19 mouse cellular contexts compared by ENCODE assay signal in the genomic region with DNA sequence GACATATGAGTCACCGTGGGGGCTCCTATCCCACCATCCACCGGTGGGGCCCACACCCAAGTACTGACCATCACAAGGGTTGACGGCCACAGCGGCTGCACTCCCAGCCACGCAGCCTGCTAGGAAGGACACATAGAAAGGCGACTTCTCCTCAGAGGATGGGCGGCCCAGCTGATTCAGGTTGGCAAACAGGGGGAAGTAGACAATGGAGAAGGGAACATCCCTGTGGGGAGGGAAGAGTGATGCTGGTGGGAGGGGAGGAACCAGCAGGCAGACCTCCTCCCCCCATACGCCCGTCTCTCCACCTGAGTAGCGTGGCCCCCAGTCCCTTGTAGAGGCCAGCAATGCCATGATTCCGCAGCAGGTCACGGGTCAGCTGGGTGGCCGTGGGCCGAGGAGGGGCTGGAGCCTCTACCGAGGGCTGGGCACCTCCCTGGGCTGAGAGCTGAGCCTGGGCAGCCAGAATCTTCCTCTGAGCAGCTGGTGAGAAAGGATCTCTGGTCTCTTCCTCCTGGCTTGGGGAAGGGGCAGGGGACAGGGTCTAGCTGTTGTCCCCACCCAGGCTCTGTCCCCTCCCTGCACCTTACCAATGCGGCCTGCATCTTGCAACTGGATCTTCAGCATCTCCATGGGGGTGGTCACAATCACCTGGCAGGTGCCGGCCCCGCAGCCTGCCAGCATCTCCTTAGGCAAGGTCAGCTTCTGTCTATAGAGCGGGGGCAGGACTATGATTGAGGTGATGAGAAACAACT. TPM values are rescaled to one million over a fixed set of nuclear protein-coding genes. Genes with fewer than 3 reads are reported as not detected.
DNase-seq lines count a peak whose midpoint lies in the region; ATAC-seq lines count a peak whose summit lies in the region.
"Had no signal": no experiment of that assay in that cellular context is flagged by ENCODE, and none has a peak within 500 bp of the region (broad histone marks: within the 10 kb centered on the region; RNA-seq: fewer than 3 reads in every experiment).

No protein-coding gene starts in this region.

- 93% methylated on average over 19 of the region's 19 CpGs for WGBS in hindbrain, embryonic 10.5 days
- WGBS in hindbrain, embryonic 14.5 days = 92% methylated on average over 19 of the region's 19 CpGs

- H3K9me3 ChIP-seq in hindbrain, embryonic 10.5 days = no peaks in the 10 kb centered on the region
- H3K9me3 ChIP-seq in hindbrain, embryonic 14.5 days (ENCODE audit: control insufficient read depth, low read length) = no peaks in the 10 kb centered on the region
- H3K9me3 ChIP-seq: embryonic facial prominence, embryonic 10.5 days; heart, embryonic 12.5 days; hindbrain, embryonic 15.5 days; liver, embryonic 15.5 days; lung, embryonic 15.5 days had no signal

- no peak overlapping the region for H3K9ac ChIP-seq in hindbrain, embryonic 14.5 days
- H3K9ac ChIP-seq: forebrain, postnatal 0 days; heart, embryonic 12.5 days; hindbrain, embryonic 15.5 days; liver, embryonic 15.5 days; lung, embryonic 15.5 days had no signal

- H3K4me1 ChIP-seq in hindbrain, embryonic 10.5 days (replicated peaks) = peaks cover 74% of the 10 kb centered on the region
- peaks cover 37% of the 10 kb centered on the region for H3K4me1 ChIP-seq in hindbrain, embryonic 14.5 days (replicated peaks; ENCODE audit: control insufficient read depth, insufficient read depth, low read length)

- DNase-seq in cerebellum, adult 9-10 months = peak; percentile 63
- no peak for DNase-seq in hindbrain, embryonic 10.5 days (ENCODE audit: low spot score)
- DNase-seq in hindbrain, embryonic 14.5 days (ENCODE audit: low spot score) = no peak
- DNase-seq in testis, postnatal 10 days (ENCODE audit: low spot score) = peak; percentile 43
- no peak for DNase-seq in testis, postnatal 14 days (ENCODE audit: low spot score)
- DNase-seq: forebrain, postnatal 0 days; layer of hippocampus, adult 9-11 months; lung, postnatal 36 days had no signal

- H3K4me3 ChIP-seq in hindbrain, embryonic 10.5 days = 0 out of 2 replicates have a peak overlapping the region, but pooled peaks have one; percentile 9
- H3K4me3 ChIP-seq in hindbrain, embryonic 14.5 days (replicated peaks; ENCODE audit: low read length) = no peak overlapping the region
- H3K4me3 ChIP-seq: heart, embryonic 12.5 days; hindbrain, embryonic 15.5 days; liver, embryonic 15.5 days; lung, embryonic 15.5 days had no signal

- H3K4me2 ChIP-seq in hindbrain, embryonic 14.5 days (replicated peaks) = no peak overlapping the region
- H3K4me2 ChIP-seq: heart, embryonic 12.5 days; hindbrain, embryonic 15.5 days; liver, embryonic 15.5 days; lung, embryonic 15.5 days had no signal

- ATAC-seq in cerebellum, adult (ENCODE audit: insufficient number of reproducible peaks, low FRiP score, low TSS enrichment) = no peak
- no peak for ATAC-seq in hindbrain, embryonic 14.5 days (ENCODE audit: low FRiP score)
- ATAC-seq in megakaryocyte, adult 5-6 weeks (ENCODE audit: poor library complexity, severe bottlenecking) = no peak
- ATAC-seq: activated CD4-positive, CD25-positive, alpha-beta regulatory T cell, adult 4 months; forebrain, postnatal 0 days had no signal

- peaks cover 9% of the 10 kb centered on the region; the same call in 1 of the 2 replicates for H3K27me3 ChIP-seq in hindbrain, embryonic 10.5 days (ENCODE audit: insufficient read depth, poor library complexity, severe bottlenecking)
- H3K27me3 ChIP-seq in hindbrain, embryonic 14.5 days (ENCODE audit: control insufficient read depth, insufficient read depth, low read length) = no peaks in the 10 kb centered on the region
- H3K27me3 ChIP-seq: heart, embryonic 12.5 days; hindbrain, embryonic 15.5 days; lung, embryonic 15.5 days had no signal

- H3K27ac ChIP-seq in hindbrain, embryonic 10.5 days = no peak overlapping the region; the same call in 1 of the 2 replicates
- H3K27ac ChIP-seq in hindbrain, embryonic 14.5 days = no peak overlapping the region
- H3K27ac ChIP-seq: embryonic facial prominence, embryonic 10.5 days; hindbrain, embryonic 15.5 days; kidney, postnatal 0 days; liver, embryonic 15.5 days; lung, embryonic 15.5 days had no signal

- peaks cover 36% of the 10 kb centered on the region for H3K36me3 ChIP-seq in hindbrain, embryonic 10.5 days
- peaks cover 47% of the 10 kb centered on the region for H3K36me3 ChIP-seq in hindbrain, embryonic 14.5 days (replicated peaks; ENCODE audit: control insufficient read depth, insufficient read depth)

RNA-seq across cellular contexts. Expression of a gene that starts 2.3 kb away (rescaled TPM):
- 11.5 and 21.9 TPM in 2 replicates for polyA plus RNA-seq in hindbrain, embryonic 10.5 days (2016; fragmentation: Nextera tagmentation; extraction: Ambion mirVana)
- polyA plus RNA-seq in hindbrain, embryonic 14.5 days (2014; fragmentation: Nextera tagmentation; extraction: Ambion mirVana) = 46.9 and 50.3 TPM in 2 replicates
- 0.18 TPM in 1 of 2 replicates, not detected in the other for total RNA-seq in megakaryocyte, adult 5-6 weeks (2015)
- total RNA-seq in megakaryocyte, adult 5-6 weeks (2017) = not detected in 2 replicates
- total RNA-seq: common myeloid progenitor, adult 5-6 weeks; megakaryocyte-erythroid progenitor cell, adult 5-6 weeks had no signal
- polyA plus RNA-seq: activated CD4-positive, CD25-positive, alpha-beta regulatory T cell, adult 4 months; liver, embryonic 15.5 days had no signal

RNA-seq across cellular contexts. Expression of a gene that starts 6.1 kb away (rescaled TPM):
- polyA plus RNA-seq in hindbrain, embryonic 10.5 days (2016; fragmentation: Nextera tagmentation; extraction: Ambion mirVana) = 45.9 and 55.6 TPM in 2 replicates
- 73.0 and 81.4 TPM in 2 replicates for polyA plus RNA-seq in hindbrain, embryonic 14.5 days (2014; fragmentation: Nextera tagmentation; extraction: Ambion mirVana)
- total RNA-seq in megakaryocyte, adult 5-6 weeks (2015) = 14.6 and 15.0 TPM in 2 replicates
- total RNA-seq in megakaryocyte, adult 5-6 weeks (2017) = 3.2 and 6.4 TPM in 2 replicates

RNA-seq across cellular contexts. Expression of a gene that starts 12.2 kb away (rescaled TPM):
- 21.0 and 23.2 TPM in 2 replicates for polyA plus RNA-seq in hindbrain, embryonic 10.5 days (2016; fragmentation: Nextera tagmentation; extraction: Ambion mirVana)
- polyA plus RNA-seq in hindbrain, embryonic 14.5 days (2014; fragmentation: Nextera tagmentation; extraction: Ambion mirVana) = 3.1 and 4.2 TPM in 2 replicates
- total RNA-seq in megakaryocyte, adult 5-6 weeks (2015) = 7.1 and 8.1 TPM in 2 replicates
- 6.1 and 10.5 TPM in 2 replicates for total RNA-seq in megakaryocyte, adult 5-6 weeks (2017)

RNA-seq across cellular contexts. Expression of a gene that starts 15.6 kb away (rescaled TPM):
- 1,010 and 1,127 TPM in 2 replicates for polyA plus RNA-seq in hindbrain, embryonic 10.5 days (2016; fragmentation: Nextera tagmentation; extraction: Ambion mirVana)
- 669 and 782 TPM in 2 replicates for polyA plus RNA-seq in hindbrain, embryonic 14.5 days (2014; fragmentation: Nextera tagmentation; extraction: Ambion mirVana)
- 1,660 and 1,825 TPM in 2 replicates for total RNA-seq in megakaryocyte, adult 5-6 weeks (2015)
- total RNA-seq in megakaryocyte, adult 5-6 weeks (2017) = 1,271 and 1,459 TPM in 2 replicates

RNA-seq across cellular contexts. Expression of a gene that starts 17.7 kb away (rescaled TPM):
- polyA plus RNA-seq in hindbrain, embryonic 10.5 days (2016; fragmentation: Nextera tagmentation; extraction: Ambion mirVana) = 45.2 and 49.4 TPM in 2 replicates
- polyA plus RNA-seq in hindbrain, embryonic 14.5 days (2014; fragmentation: Nextera tagmentation; extraction: Ambion mirVana) = 36.9 and 43.4 TPM in 2 replicates
- 22.8 and 26.4 TPM in 2 replicates for total RNA-seq in megakaryocyte, adult 5-6 weeks (2015)
- total RNA-seq in megakaryocyte, adult 5-6 weeks (2017) = 12.9 and 13.1 TPM in 2 replicates

Comparison
In these comparisons a context has a peak if more than half of its experiments do, and no peak if none do; other contexts are left out.
1. DNase-seq: peak in cerebellum, adult 9-10 months (single experiment) and testis, postnatal 10 days (single experiment); none in hindbrain, embryonic 10.5 days (single experiment), hindbrain, embryonic 14.5 days (single experiment) and testis, postnatal 14 days (single experiment).